Mouse (Mus musculus): ENCODE measurements around the gene Foxn3. TPM values are rescaled to one million over a fixed set of nuclear protein-coding genes. Genes with fewer than 3 reads are reported as not detected.
A peak's percentile ranks its signal among the peaks of the same experiment; 100 is the strongest.

The Foxn3 gene
- total RNA-seq (2021) = 10 to 100 TPM; 49.9 to 51.2 TPM

DNA sequence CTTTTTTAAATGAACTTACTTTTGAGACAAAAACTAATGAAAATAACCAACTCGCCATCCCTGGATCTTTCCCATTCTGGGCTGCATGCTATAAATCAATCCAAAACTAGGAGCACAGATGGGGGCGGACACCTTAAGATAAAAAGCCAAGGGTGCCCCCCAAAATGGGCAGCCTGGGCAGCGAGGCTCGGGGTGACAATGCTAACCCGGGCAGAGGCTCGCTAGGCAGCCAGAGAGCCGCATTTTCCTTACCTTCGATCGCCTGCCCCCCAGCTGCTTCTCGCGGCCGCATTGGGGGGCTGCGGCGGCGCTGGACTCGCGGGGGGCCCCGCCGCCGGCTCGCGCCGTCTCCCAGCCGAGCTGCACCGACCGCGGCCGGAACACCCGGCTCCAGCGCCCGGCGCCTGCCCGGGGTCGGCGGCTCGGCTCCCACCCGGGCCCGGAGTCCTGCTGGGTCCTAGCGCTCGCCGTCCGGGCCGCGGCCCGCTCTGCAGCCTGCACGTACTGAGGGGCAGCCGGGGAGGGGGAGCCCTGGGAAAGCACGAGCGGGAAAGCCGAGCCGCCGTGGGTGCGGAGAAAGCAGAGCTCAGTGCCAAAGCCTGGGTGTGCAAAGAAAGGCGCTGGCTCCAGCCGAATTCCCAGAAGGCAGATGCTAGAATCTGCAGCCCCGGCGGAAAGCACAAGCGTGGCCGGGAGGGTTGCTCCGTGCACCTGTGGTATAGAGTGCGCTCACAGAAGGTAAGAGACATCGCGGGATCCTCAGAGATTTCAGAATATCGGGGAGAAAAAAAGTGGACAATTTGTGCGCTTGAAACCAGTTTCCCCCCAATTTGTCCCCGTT, at the start of gene Foxn3:
TSS of gene Foxn3 (minus strand) at position 364 of the 841 bp plus-strand sequence.
- intact Hi-C loops (cut with DNase I) = loop anchor here (1.0 to 5.0 kb wide), 4 partner anchors 64 to 466 kb away; no protein-coding TSS in a partner anchor
- peak; percentile 76 to 80 for DNase-seq (ENCODE audit: low spot score in 2 of 2)

DNA sequence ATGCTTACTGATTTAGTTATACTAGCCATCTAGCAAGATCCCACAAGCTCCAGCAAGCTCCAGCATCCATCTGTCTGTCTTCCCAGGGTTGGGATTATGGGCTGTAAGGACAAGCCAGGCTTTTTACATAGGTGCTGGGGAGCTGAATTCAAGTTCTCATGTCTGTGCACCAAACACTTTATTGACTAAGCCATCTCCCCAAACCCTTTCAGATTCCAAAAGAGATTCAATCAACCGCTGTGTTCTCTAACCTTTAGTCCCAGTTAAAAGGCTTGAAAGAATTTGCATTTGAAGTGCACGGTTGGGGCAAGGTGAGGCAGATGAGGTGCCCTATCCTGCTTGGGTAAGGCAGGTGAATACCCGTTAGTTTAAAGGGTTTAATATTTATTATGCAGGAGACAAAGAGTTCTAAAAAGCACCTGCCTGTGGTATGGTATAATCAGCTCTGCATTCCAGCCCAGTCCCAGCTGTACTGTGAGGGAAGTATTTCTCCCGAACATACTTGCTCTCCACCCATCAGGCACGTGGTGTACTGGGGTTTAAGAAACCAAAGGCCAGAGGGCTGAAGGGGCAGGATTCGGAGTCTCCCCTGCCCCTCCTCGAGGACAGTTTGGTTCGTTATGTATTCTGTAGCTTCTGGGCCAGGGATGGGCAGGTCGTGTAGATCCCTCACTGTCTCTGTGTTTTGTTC, 48.9 kb upstream of the Foxn3 start:
- intact Hi-C loops (cut with DNase I) = no loop called here
- no peak for DNase-seq (ENCODE audit: low spot score in 2 of 2)

DNA sequence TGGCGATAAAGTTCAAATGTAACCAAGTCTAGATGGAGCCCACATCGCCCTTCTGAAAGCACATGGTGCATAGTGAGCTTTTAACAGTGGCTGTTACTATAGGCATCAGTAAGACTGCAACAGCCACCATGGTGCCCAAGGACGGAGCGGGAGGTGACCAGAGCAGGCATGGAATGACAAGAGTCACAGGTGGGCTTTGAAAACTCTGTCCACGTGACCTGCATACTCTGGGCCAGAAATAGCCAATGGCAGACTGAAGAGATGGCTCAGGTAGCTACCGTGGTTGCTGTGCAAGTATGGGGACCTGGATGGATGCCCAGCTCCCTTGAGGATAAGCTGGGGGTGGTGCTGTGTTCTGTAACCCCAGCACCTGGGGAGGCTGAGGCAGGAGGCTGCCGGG, 47.5 kb upstream of the Foxn3 start:
- intact Hi-C loops (cut with DNase I) = no loop called here
- DNase-seq (ENCODE audit: low spot score in 2 of 2) = no peak

DNA sequence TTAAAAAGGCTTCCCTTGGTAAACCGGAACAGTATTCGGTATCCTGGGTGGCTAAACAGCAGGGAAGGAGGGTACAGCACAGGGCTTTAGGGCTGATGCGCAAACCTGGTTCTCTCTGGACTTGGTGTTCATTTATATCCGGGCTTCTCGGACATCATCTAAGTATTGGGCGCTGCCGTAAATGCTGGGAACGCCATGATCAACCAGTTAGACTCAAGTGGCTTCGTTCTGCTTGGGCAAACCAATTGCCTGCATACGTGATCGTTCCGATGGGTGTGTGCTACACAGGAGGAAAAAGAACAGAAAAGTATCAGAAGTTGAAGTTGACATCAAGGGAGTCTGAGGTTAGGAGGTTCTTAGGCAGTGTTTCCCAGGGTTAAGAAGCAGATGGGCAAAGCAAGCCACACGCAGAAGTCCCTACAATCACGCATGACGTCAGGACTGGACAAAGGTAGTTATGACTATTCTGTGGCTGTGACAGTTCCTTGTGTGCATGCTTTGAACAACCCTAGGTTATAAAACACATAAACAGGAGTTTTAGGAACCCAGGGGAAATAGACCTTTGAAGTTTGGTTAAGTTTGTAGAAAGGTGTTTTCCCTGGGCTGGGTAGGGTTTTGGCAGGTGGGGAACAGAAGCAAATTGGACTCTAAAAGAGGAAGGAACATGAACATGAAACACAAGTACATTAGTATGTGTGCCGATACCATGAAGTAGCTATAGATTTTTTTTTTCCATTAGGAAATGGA, 46.9 kb upstream of the Foxn3 start:
- intact Hi-C loops (cut with DNase I) = no loop called here
- DNase-seq (ENCODE audit: low spot score in 2 of 2) = no peak

DNA sequence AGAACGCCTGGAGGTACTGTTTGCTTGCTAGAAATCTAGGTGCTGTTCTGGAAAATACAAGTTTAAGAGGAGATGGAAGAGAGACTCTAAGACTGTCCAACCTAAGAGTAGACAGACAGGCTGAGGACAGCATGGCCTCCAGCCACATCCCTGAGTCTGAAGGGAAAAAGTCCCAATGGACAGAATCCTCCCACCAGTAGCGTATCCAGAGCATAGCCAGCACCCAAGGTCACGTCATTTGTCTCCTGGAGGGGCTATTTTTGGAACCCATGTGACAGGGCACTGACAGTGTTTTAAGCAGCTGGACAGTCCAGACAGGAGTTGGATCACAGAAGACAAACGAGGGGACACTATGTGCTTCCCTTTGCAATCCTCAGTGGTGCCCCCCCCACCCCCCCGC, 46.3 kb upstream of the Foxn3 start:
- DNase-seq (ENCODE audit: low spot score in 2 of 2) = no peak
- intact Hi-C loops (cut with DNase I) = no loop called here

DNA sequence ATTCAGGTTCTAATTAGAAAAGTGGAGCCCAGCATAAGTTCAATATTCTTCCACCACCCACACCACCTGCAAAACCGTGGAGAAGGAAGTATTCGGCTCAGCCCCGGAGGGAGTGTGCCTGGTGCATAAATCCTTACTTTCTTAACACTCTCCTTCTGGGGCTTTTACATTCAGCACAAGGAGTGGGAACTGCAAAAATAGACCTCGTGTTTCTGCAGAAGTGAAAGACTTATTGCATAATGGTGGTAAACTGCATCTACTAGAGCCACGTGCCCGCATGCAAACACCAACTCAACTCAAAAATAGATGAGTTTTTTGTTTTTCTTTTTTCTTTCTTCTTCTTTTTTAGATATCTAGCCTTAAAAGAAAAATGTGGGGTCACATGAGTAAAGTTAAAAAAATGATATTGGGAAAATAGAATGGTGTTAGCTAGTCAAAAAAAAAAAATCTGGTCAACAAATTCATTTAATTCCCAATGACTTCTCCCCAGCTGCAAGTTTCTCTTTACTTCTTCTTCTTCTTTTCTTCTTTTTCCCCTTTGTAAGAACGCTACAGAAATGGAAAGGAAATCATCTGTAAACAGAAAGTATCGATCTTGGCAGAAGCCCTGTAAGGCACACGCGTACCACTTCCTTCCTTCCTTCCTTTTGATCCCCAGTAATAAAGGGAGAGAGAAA, 45.0 kb upstream of the Foxn3 start:
- DNase-seq (ENCODE audit: low spot score in 2 of 2) = peak; percentile 31 to 44
- intact Hi-C loops (cut with DNase I) = no loop called here

DNA sequence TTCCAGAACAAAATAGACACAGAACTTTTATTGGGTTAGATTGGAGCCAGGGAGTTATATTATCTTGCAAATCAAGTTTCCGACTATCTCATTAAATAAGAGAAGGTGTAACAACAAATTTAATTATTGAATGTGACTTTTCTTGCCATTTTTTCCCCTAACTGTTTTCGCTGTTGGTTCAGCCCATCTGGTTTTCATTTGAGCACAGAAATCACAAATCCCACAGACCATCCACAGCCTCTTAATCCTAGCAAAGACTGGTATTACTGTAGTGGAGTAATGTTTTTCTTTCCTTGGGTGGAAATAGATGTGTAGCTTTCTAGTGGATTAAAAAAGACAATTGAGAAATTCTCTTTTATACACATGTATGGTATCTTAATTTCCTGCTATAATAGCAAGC, 40.0 kb upstream of the Foxn3 start:
- intact Hi-C loops (cut with DNase I) = no loop called here
- DNase-seq (ENCODE audit: low spot score in 2 of 2) = no peak

DNA sequence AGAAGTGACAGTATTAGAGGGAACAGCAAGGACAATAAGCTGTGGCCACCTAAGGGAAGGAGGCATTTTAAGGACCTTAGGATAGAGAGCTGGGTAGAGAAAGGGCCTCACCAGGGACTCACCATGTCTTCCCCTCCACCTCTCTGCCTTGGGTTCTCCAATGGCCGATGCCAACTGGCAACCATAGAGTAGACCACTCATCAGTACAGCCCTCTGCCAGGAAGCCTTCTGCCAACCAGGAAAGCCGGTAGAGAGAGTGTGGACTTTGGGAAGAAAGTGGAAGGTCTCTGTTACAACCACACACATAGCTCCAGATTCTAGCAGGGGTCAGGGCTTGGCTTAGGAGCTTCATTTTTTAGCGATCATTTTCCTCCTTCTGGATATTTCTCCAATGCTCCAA, 38.5 kb upstream of the Foxn3 start:
- intact Hi-C loops (cut with DNase I) = no loop called here

DNA sequence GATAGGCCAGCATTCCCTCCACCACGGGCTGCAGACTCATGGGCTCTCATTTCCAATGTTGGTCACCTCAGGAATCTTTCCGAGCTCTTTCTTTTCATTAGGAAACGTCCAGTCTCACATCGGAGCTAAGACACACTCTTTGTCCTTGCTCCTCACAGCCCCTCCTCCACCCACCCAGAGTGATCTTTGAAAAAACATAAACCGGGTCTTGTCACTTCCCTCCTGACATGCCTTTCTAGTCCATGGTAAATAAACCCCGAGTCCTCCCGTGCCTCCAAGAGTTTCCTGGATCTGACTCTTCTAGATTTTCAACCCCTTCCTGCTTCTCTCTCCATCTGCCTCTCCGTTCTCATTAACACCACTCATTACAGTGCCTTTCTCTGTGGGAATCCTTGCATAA, 38.0 kb upstream of the Foxn3 start:
- intact Hi-C loops (cut with DNase I) = no loop called here
- no peak for DNase-seq (ENCODE audit: low spot score in 2 of 2)

More for the DNA sequence above, 38.5 kb upstream of the Foxn3 start:
- no peak for DNase-seq (ENCODE audit: low spot score in 2 of 2)

DNA sequence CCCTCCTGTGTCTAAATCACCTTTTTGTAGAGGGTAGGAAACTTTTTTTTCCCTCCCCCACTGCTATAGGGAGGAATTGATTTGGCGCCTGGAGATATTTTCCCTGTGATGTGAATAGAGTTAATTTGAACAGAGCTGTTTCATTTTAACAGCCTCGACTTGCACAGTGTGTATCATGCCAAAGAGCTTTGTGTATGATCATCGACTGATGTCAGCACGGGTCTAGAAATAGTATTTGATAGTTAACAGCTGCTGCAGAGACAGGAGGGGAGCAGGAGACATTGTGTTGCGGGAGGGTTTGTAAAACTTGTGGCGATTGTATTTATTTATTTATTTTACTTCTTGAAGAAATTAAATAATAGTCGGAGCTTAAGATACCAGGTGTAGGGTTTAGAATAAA, 36.2 kb upstream of the Foxn3 start:
- no peak for DNase-seq (ENCODE audit: low spot score in 2 of 2)
- intact Hi-C loops (cut with DNase I) = no loop called here

DNA sequence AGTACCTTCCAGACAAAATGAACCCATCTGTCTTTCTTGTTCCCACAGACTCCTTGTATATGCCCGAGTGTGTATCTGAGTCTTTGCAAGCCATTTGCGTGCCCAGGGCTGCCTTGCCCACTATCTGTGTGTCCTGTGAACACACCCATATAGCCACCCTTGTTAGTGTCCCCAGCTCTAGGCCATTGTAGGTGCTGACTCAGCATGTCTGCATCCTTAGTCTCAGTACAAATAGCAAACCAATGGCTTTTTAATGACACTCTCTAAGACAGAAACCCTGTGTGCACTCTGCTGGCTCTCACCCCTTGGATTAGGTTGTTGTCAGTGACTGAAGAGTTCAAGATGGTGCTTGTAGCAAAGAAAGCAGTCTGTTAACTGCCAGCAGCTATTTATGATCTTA, 33.0 kb upstream of the Foxn3 start:
- DNase-seq (ENCODE audit: low spot score in 2 of 2) = no peak
- intact Hi-C loops (cut with DNase I) = no loop called here

DNA sequence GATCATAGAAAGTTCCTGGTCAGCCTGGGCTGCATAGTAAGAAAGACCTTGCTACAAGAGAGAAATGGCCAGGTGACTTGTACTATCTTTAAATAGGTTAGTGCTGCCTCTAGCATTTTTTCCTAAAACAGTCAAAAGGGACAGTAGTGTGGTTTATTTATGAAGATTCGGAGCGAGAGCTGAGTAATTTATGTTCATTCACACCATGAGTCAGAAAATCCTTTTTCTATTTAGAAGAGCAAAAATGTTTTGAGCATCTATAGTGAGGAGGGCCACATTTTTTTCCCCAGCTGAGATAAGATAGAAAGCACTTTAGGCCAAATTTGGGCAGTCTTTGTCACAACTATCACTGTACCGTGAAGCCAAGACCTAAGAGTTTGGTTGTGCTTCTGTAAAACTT, 24.0 kb upstream of the Foxn3 start:
- DNase-seq (ENCODE audit: low spot score in 2 of 2) = no peak

DNA sequence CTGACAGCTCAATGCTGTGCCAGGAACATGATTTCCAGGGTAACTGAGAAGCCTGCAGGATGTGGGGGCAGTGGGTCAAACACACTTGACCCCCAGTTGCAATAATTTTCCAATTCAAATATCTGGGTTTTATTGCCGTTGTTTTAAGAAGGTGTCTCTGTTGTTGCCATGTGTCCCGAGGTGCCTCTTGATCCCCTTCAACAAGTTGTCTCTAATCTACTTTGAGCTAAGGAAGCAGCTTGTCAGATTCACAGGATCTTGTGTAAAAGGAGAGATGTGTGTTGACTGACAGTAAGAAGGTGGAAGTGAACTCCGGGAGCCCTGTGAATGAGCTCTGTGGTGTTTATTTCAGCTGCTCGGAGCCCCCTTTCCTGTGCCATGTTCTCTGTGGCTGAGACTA, 16.6 kb upstream of the Foxn3 start:
- intact Hi-C loops (cut with DNase I) = no loop called here

More for the DNA sequence above, 24.0 kb upstream of the Foxn3 start:
- intact Hi-C loops (cut with DNase I) = no loop called here

DNA sequence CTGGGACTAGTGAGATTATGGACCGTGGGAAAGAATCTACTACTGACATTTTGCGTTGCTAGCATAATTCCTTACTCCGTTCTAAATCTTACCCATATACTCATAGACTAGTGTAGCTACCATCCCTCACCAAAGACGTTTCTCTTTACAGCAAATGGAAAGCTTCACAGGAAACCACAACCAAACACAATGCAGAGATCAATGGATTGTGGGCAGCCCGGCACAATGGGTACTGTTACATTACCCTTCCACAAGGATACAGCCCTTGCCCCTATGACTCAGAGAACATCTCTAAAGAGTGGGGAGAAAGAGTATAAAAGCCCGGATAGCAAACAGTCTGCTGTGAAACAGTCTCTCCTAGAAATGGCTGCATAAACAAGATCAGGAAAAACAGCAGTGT, 13.3 kb upstream of the Foxn3 start:
- DNase-seq (ENCODE audit: low spot score in 2 of 2) = no peak
- intact Hi-C loops (cut with DNase I) = no loop called here

More for the DNA sequence above, 16.6 kb upstream of the Foxn3 start:
- DNase-seq (ENCODE audit: low spot score in 2 of 2) = no peak

DNA sequence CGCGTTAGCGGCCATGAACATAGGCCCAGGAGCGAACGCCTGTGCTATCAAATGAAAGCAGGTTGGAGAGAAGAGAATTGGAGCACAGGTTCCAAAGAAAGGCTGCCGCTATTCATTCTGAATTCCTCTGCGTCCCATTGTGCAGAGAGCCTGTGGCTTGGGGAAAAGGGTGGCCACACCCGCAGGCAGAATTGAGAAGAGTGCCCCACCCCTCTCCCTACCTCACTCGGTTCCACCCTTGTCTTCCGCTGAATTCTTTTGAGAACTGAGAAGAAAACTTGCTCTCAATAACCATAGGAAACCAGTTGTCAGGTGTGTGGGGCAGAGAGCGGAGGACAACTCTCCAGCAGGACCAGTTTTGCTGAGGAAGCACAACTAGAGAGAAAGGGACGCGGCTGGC, 10.9 kb upstream of the Foxn3 start:
- intact Hi-C loops (cut with DNase I) = no loop called here
- no peak for DNase-seq (ENCODE audit: low spot score in 2 of 2)

DNA sequence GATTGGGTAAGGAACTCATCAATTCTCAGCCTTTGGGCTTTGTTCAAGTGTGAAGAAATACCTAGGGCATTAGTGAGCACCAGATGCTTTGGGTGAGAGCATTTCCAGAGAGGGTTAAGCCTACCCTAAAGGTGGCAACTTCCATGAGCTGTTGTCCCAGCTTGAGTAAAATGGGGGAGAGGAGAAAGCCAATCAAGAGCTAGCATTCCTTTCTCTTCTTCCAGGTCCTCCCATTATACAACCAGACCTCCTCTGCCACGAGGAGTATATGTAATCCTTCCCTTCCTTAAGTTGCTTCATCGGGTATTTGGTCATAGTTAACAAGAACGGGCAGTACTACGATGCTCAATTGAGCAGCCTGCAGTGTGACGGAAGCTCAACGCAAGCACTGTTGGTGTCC, 9.7 kb upstream of the Foxn3 start:
- intact Hi-C loops (cut with DNase I) = no loop called here
- DNase-seq (ENCODE audit: low spot score in 2 of 2) = no peak

DNA sequence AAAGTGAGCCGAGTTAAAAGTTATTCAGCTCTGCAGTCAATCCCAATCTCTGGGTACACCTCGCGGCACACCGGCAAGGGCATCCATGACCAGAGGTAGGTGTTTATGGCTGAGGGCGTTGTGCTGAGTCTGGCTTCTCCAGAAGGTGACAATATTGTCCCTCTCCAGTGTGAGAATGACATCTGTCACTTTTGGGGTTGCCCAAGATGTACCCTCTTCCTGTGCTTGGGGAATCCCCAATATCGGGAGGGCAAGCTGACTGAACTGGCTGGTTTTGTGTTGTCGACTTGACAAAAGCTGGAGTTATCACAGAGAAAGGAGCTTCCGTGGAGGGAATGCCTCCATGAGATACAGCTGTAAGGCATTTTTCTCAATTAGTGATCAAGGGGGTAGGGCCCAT, 8.6 kb upstream of the Foxn3 start:
- DNase-seq (ENCODE audit: low spot score in 2 of 2) = no peak
- intact Hi-C loops (cut with DNase I) = no loop called here

DNA sequence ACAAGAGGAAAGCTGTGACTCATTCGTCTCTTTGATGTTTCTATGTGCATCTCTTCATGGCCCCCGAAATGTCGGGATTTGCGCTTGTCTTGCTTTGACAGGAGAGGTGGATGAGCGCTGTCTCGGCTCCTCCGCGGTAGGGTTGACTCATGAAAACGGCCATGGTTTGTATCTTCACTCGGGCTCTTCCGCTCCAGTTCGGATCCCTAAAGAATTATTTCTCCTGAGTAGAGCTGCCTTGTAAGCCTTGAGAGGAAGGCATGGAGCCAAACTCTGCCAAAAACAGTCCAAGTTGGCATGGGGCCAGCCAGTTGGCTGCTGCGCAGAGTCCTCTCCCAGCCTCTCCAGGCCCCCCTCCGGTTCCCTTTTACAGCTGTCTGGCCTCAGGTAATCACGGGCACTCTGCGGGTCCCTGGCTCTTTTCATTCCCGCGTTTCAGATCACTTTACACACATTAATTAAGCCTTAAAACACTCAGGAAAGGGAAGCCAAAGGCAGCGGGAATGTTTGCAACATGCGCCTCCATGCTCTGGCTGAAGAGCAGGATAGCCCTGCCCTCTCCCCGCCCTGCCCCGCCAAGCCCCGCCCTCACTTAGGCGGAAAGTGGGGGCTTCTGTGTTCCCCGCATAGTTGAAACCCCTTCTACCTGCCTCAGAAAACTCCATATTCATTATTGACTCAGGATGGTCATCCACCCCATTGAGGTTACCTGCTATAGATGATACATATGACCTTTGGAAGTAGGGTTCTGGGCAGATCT, 7.0 kb upstream of the Foxn3 start:
- intact Hi-C loops (cut with DNase I) = no loop called here
- peak; percentile 39 to 64 for DNase-seq (ENCODE audit: low spot score in 2 of 2)

DNA sequence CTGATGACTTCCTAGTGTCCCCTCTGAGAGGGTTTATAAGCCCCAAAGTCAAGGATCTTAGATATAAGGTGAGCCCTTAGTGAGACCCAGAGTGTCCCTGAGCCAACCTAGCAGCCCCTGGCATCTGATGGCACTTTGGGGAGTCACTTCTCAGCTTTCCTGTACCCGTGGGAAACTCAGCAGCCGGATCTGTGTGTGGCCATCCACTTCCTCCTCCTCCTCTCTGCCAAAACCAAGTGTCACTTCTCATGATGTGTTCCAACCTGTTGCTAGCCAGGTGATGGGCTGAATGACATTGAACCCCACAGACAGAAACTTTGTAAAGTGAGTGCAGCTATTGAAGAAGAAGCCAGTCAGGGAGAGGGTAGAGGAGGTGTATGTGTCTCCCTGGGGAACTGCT, 2.2 kb upstream of the Foxn3 start:
- no peak for DNase-seq (ENCODE audit: low spot score in 2 of 2)
- intact Hi-C loops (cut with DNase I) = no loop called here

Measured in left cerebral cortex, postnatal 36 days (tissue).